Mouse (Mus musculus) bone marrow macrophage, adult 2 months (primary cell): ENCODE results near the gene Mucl1. TPM values are rescaled to one million over a fixed set of nuclear protein-coding genes. Genes with fewer than 3 reads are reported as not detected.
A peak's percentile ranks its signal among the peaks of the same experiment; 100 is the strongest.
"Not testable (repeated sequence)": the region's sequence is repeated elsewhere in the genome, so short reads cannot be mapped to it uniquely, and the experiment has no call there.

Experiments
- H3K27ac ChIP-seq: 2 replicates; pipeline ENCODE4 v1.5.1; 2012; ENCODE audit warnings: low read depth, low read length; ENCODE audit not compliant: insufficient read depth
- H3K4me1 ChIP-seq: 2 replicates; pipeline ENCODE4 v1.6.1; 2012; ENCODE audit warnings: low read length; ENCODE audit not compliant: control insufficient read depth, insufficient read depth
- H3K4me3 ChIP-seq: 2 replicates; pipeline ENCODE4 v1.5.1; 2012; ENCODE audit warnings: mild to moderate bottlenecking, low read length, moderate library complexity; ENCODE audit not compliant: insufficient read depth
- CTCF ChIP-seq: IDR thresholded peaks from 2 replicates; pipeline ENCODE4 v1.5.1; 2012; ENCODE audit warnings: low read depth, mild to moderate bottlenecking, low read length, moderate library complexity
- POLR2A ChIP-seq: IDR thresholded peaks from 2 replicates; pipeline ENCODE4 v1.6.1; 2012; ENCODE audit warnings: mild to moderate bottlenecking, low read depth, low read length, borderline replicate concordance
- polyA plus RNA-seq: library from polyadenylated mRNA; stranded (reverse); fragments of >200 nt; gene quantifications from 2 replicates; pipeline ENCODE4 v1.2.4, GENCODE M21; 2012; ENCODE audit not compliant: missing spikeins, insufficient read depth, insufficient read length

Gene Mucl1
- not detected in 2 replicates for polyA plus RNA-seq

DNA sequence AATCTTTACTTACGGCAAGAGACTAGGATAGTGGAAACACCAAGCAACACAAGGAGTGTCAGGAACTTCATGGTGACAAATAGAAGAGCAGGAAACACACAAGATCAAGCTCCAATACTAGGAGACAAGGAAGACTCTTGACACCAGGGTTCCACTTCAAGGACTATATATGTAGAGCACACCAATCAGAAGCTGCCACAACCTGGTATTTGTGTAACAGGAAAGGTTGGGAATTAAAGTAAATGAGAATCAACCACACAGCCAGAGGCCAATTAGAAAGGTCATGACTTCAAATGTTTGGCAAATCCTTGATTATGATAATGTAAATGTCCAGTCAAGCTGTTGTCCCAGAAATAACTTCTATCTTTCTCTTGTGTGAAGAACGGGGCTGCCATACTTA is at the start of gene Mucl1:
TSS of gene Mucl1 (minus strand) at position 101 of the 400 bp plus-strand sequence.
- TF ChIP-seq CTCF (no peak), POLR2A (no peak)
- Histone ChIP-seq H3K27ac (no peak within 1 kb of the TSS), H3K4me1 (no peaks in the 10 kb centered on the region), H3K4me3 (no peak within 1 kb of the TSS)

DNA sequence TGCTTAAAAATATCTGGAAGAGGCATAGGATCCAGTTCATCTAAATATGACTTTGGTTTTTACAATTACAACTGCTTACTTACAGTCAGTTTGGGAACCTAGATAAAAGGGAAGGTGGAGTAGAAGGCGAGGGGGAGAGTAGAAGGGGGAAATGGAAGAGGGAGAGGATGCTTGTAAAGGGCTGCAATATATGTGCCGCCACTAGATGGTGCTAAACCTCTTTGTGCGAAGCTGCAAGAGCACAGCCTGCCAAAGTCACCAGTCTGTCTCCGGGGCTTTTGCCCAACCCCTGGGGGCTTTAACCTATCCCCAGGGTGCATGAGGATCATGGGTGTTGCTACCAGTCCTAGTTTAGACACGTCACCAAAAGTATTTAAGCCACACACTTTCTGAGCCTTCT is 11.6 kb upstream of the Mucl1 start:
- 0 out of 2 replicates have a peak, but pooled peaks have one; percentile 18 for TF ChIP-seq CTCF
- H3K27ac ChIP-seq, H3K4me1 ChIP-seq, H3K4me3 ChIP-seq: not testable (repeated sequence)

DNA sequence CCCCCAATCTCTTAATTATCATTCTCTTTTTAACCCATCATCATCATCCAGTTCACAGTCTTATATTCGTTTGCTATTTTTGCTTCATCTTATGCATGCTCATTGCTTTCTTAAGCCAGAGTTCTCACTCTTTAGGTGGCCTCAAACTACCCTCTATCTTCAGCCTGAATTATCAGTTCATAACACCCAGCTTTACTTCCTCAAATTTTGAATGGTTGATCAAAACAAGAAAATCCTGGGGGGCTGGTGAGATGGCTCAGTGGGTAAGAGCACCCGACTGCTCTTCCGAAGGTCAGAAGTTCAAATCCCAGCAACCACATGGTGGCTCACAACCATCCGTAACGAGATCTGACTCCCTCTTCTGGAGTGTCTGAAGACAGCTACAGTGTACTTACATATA is 38.4 kb downstream of the Mucl1 start:
- H3K4me1 ChIP-seq, H3K4me3 ChIP-seq, H3K27ac ChIP-seq: not testable (repeated sequence)

Other genes with a start within 250 kb of the Mucl1 start
- gene Ppp1r1a, start 217.5 kb downstream of the Mucl1 start, polyA plus RNA-seq: not detected in 2 replicates
- not detected in 2 replicates for gene Glycam1, start 190.4 kb downstream of the Mucl1 start, polyA plus RNA-seq
- not detected in 2 replicates for gene Mucl2, start 143.8 kb upstream of the Mucl1 start, polyA plus RNA-seq